Mouse (Mus musculus) heart, postnatal 0 days (tissue): ENCODE data around the gene Wnt3a. TPM values are rescaled to one million over a fixed set of nuclear protein-coding genes. Genes with fewer than 3 reads are reported as not detected.

ENCODE experiments used
- ATAC-seq: fragments of 200-750 bp; cut with Nextera tagmentation; 2 replicates; pipeline ENCODE4 v1.8.0; 2017; ENCODE audit warnings: low read depth, moderate number of reproducible peaks, moderate library complexity; ENCODE audit not compliant: insufficient read depth
- DNase-seq: peaks from one replicate; pipeline ENCODE4 v3.0.0-alpha.2; 2016; ENCODE audit warnings: low spot score
- H3K27ac ChIP-seq: fragments of 300-500 bp; sonication (generic); 2 replicates; pipeline ENCODE4 v1.5.1; 2014; ENCODE audit warnings: low read depth, mild to moderate bottlenecking
- H3K27me3 ChIP-seq: fragments of 300-500 bp; sonication (generic); 2 replicates; pipeline ENCODE4 v1.6.1; 2014; ENCODE audit warnings: low read length, mixed read lengths; ENCODE audit not compliant: control insufficient read depth, insufficient read depth
- H3K36me3 ChIP-seq: fragments of 300-500 bp; sonication (generic); replicated peaks from 2 replicates; pipeline ENCODE4 v1.6.1; 2014; ENCODE audit warnings: low read length, mixed read lengths; ENCODE audit not compliant: control insufficient read depth, insufficient read depth
- H3K4me1 ChIP-seq: fragments of 300-500 bp; sonication (generic); 2 replicates; pipeline ENCODE4 v1.6.1; 2014; ENCODE audit warnings: antibody characterized with exemption; ENCODE audit not compliant: control insufficient read depth, insufficient read depth
- H3K4me2 ChIP-seq: fragments of 300-500 bp; sonication (generic); 2 replicates; pipeline ENCODE4 v1.6.1; 2014; ENCODE audit warnings: low read depth, mild to moderate bottlenecking, low read length, moderate library complexity
- H3K4me3 ChIP-seq: fragments of 300-500 bp; sonication (generic); 2 replicates; pipeline ENCODE4 v1.5.1; 2014; ENCODE audit warnings: low read depth, low read length
- H3K9ac ChIP-seq: fragments of 300-500 bp; sonication (generic); replicated peaks from 2 replicates; pipeline ENCODE4 v1.6.1; 2014; ENCODE audit warnings: low read depth, low read length, mixed read lengths
- H3K9me3 ChIP-seq: fragments of 300-500 bp; sonication (generic); replicated peaks from 2 replicates; pipeline ENCODE4 v1.6.1; 2016; ENCODE audit warnings: low read length; ENCODE audit not compliant: control insufficient read depth
- CTCF ChIP-seq: IDR thresholded peaks from 2 replicates; pipeline ENCODE4 v1.5.1; 2016; ENCODE audit warnings: antibody characterized with exemption, control low read depth, low read depth
- EP300 ChIP-seq: IDR thresholded peaks from 2 replicates; pipeline ENCODE4 v1.6.1; 2016; ENCODE audit warnings: antibody characterized with exemption, low read depth
- WGBS: fragments of 180-500 bp; shearing (Covaris S2); extraction: QIAGEN DNeasy Blood & Tissue Kit; methylation state at CpG from one replicate; pipeline ENCODE4 v1.1.7; 2014; 5-methylcytosine and 5-hydroxymethylcytosine counted together
- polyA plus RNA-seq: library from polyadenylated mRNA; unstranded; fragments of >200 nt; fragmentation: Nextera tagmentation; extraction: Ambion mirVana; gene quantifications from 2 replicates; pipeline ENCODE4 v1.2.1, GENCODE M21; 2015
- total RNA-seq: library from RNA; depleted of rRNA; stranded (reverse); fragments of >200 nt; gene quantifications from 2 replicates; pipeline ENCODE4 v1.2.3, GENCODE M21; 2014; ENCODE audit warnings: low replicate concordance

The Wnt3a gene
- total and polyA plus RNA-seq, 2 experiments from 2014 or later = not detected

DNA sequence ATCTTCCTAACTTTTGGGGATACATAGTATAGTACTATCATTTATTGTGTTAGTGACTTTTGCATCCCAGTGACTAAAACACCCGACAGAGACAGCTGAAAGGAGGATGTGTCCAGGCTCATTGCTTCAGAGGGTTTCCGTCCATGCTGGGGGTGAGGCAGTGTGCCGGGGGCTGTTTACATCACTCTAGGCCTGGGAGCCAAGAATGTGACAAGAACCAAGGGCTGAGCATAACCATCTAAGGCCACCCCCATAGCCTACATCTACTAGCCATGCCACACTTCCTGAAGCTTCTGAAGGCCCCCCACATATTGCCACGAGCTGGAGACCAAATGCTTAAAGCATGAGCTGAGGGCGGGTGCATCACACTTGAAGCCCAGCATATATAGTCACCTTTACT, 34.2 kb upstream of the Wnt3a start:
- no peak for ATAC-seq
- DNase-seq = no peak
- H3K4me2 ChIP-seq = no peak overlapping the region
- no peaks in the 10 kb centered on the region for H3K9me3 ChIP-seq
- H3K9ac ChIP-seq = no peak overlapping the region
- H3K27me3 ChIP-seq = no peaks in the 10 kb centered on the region
- TF ChIP-seq EP300 = no peak
- no peak for TF ChIP-seq CTCF
- H3K36me3 ChIP-seq = no peaks in the 10 kb centered on the region
- 45% methylated on average over 5 of the region's 5 CpGs for WGBS
- no peak overlapping the region for H3K27ac ChIP-seq
- H3K4me3 ChIP-seq = no peak overlapping the region
- H3K4me1 ChIP-seq = no peaks in the 10 kb centered on the region

GRCm38 (mm10) chr11:59322988-59323387, 32.4 kb upstream of the Wnt3a start:
- 86% methylated on average over 3 of the region's 3 CpGs for WGBS
- H3K27ac ChIP-seq = no peak overlapping the region
- TF ChIP-seq EP300 = no peak
- TF ChIP-seq CTCF = no peak
- no peaks in the 10 kb centered on the region for H3K9me3 ChIP-seq
- no peak overlapping the region for H3K4me2 ChIP-seq
- no peaks in the 10 kb centered on the region for H3K36me3 ChIP-seq
- H3K4me3 ChIP-seq = no peak overlapping the region
- H3K4me1 ChIP-seq = no peaks in the 10 kb centered on the region
- H3K27me3 ChIP-seq = 0 out of 2 replicates have a peak, but pooled peaks cover 4% of the 10 kb centered on the region
- no peak for ATAC-seq
- DNase-seq = no peak
- H3K9ac ChIP-seq = no peak overlapping the region

DNA sequence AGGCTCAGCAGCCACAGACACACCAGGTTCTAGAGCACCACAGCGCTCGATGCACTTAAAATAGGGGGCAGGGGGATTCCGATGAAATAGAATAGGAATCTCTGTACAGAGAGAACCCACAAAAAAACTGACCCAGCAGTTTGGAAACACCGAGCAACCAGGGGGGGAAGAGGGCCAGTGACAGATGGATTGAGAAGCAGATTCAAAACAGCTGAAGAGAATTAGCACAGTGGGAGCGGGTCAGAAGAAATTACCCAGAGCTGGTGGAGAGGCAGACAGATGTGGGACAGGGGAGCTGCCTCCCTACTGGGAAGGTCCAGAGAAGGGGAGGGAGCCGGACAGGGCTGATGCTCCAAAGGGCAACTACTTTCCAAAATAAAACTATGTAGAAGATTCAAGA, 26.0 kb upstream of the Wnt3a start:
- 63% methylated on average over 6 of the region's 6 CpGs for WGBS
- no peak overlapping the region for H3K27ac ChIP-seq
- H3K9me3 ChIP-seq = no peaks in the 10 kb centered on the region
- no peaks in the 10 kb centered on the region for H3K4me1 ChIP-seq
- peaks cover 17% of the 10 kb centered on the region; the same call in 1 of the 2 replicates for H3K27me3 ChIP-seq
- no peak overlapping the region for H3K9ac ChIP-seq
- H3K36me3 ChIP-seq = no peaks in the 10 kb centered on the region
- H3K4me3 ChIP-seq = no peak overlapping the region
- TF ChIP-seq EP300 (no peak), CTCF (no peak)
- H3K4me2 ChIP-seq = no peak overlapping the region
- ATAC-seq (no peak), DNase-seq (no peak)

DNA sequence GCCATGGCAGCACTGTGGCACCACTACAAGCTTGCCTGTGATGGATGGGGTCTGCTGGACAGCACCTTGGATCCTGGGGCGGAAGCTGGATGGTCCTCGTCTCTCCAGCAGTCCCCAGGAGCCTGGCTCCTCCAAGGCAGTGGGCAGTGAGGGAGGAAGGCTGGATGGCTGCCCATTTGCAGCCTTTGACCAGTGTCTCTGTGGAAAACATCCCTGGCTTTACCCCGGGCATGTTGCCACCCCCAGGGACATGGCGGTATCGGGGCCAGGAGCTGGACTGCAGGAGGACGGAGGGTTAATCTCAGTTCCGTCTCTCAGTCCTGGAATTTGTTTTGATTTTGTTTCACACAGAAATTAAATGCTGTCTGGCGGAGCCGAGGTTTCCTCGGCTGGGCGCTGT, 23.4 kb upstream of the Wnt3a start:
- no peaks in the 10 kb centered on the region for H3K4me1 ChIP-seq
- TF ChIP-seq EP300 = no peak
- no peak for TF ChIP-seq CTCF
- H3K9ac ChIP-seq = no peak overlapping the region
- H3K27me3 ChIP-seq = peaks cover 17% of the 10 kb centered on the region; the same call in 1 of the 2 replicates
- no peak overlapping the region for H3K4me2 ChIP-seq
- 58% methylated on average over 11 of the region's 11 CpGs for WGBS
- no peaks in the 10 kb centered on the region for H3K36me3 ChIP-seq
- no peak for DNase-seq
- H3K9me3 ChIP-seq = no peaks in the 10 kb centered on the region
- no peak for ATAC-seq
- no peak overlapping the region for H3K27ac ChIP-seq
- H3K4me3 ChIP-seq = no peak overlapping the region

- Histone ChIP-seq H3K9ac (no peak overlapping the region), H3K4me1 (no peaks in the 10 kb centered on the region), H3K27ac (no peak overlapping the region), H3K4me3 (no peak overlapping the region), H3K27me3 (peaks cover 16% of the 10 kb centered on the region; the same call in 1 of the 2 replicates), H3K9me3 (no peaks in the 10 kb centered on the region), H3K36me3 (no peaks in the 10 kb centered on the region), H3K4me2 (no peak overlapping the region)
- no peak for TF ChIP-seq CTCF
- TF ChIP-seq EP300 = no peak
- DNase-seq (no peak), ATAC-seq (no peak)
- WGBS = 59% methylated on average over 17 of the region's 17 CpGs
Observed at GRCm38 (mm10) chr11:59313029-59313811, 22.7 kb upstream of the Wnt3a start.

DNA sequence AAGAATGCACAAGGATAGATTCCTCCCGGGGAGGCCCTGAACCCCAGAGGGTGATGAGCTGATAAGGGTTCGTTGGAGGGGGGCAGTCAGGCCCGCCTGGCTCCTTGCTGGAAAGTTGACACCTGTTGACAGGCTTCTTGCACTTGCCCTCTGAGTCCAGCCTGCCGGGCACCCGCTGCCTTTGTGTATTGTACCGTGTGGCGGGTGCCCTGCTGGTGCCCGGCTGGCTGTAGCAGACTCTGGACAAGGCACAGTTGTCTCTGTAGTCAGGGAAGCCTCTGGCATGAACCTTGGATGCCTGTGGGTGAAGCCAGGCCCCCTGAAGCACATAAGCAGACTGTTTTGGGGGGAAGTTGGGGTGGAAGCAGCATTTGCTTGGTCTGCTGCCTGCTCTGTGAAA, 21.9 kb upstream of the Wnt3a start:
- DNase-seq (no peak), ATAC-seq (no peak)
- TF ChIP-seq EP300 (no peak), CTCF (no peak)
- WGBS = 38% methylated on average over 8 of the region's 8 CpGs
- H3K4me1 ChIP-seq = no peaks in the 10 kb centered on the region
- no peak overlapping the region for H3K27ac ChIP-seq
- no peaks in the 10 kb centered on the region for H3K36me3 ChIP-seq
- H3K9me3 ChIP-seq = no peaks in the 10 kb centered on the region
- H3K4me3 ChIP-seq = no peak overlapping the region
- H3K4me2 ChIP-seq = no peak overlapping the region
- no peak overlapping the region for H3K9ac ChIP-seq
- peaks cover 22% of the 10 kb centered on the region; the same call in 1 of the 2 replicates for H3K27me3 ChIP-seq
